In the genomic region with DNA sequence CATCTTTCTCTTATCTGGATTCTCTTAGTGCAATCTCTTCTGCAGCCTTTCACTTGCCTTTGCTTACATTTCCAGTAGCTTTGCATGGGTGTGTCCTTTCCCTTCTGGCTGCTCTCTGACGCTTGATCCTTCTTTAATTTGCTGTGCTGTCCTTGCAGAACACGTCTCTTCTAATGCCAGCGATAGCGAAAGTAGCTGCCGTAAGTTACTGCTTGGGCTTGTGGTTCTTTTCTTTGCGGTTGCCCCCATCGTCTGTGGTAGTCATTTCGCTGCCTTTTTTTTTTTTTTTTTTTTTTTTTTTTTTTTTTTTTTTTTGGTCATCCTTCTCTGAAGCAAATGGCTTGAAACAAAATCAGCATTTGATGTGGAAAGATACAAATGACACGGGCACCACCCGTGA, we compare ENCODE assay signal across 21 mouse cellular contexts.
DNase-seq lines count a peak whose midpoint lies in the region; ATAC-seq and TF ChIP-seq lines count a peak whose summit lies in the region.
"Had no signal": no experiment of that assay in that cellular context is flagged by ENCODE, and none has a peak within 500 bp of the region (broad histone marks: within the 10 kb centered on the region; RNA-seq: fewer than 3 reads in every experiment).

No protein-coding gene starts in this region.

- H3K4me3 ChIP-seq in midbrain, embryonic 11.5 days (ENCODE audit: low read depth, low read length) = no peak overlapping the region
- H3K4me3 ChIP-seq in midbrain, embryonic 15.5 days = no peak overlapping the region
- H3K4me3 ChIP-seq in CH12.LX (replicated peaks in 1 of 3; ENCODE audit: low read depth in 2 of 3, low read length in 2 of 3, poor library complexity in 1 of 3) = peak overlapping the region in 1 of 3 experiments; percentile 14
- H3K4me3 ChIP-seq in forebrain, embryonic 16.5 days (replicated peaks; ENCODE audit: low read length) = no peak overlapping the region
- H3K4me3 ChIP-seq: embryonic facial prominence, embryonic 12.5 days; forebrain, embryonic 15.5 days; heart, embryonic 13.5 days; hindbrain, embryonic 15.5 days; kidney, embryonic 15.5 days; limb, embryonic 13.5 days had no signal

- no peaks in the 10 kb centered on the region for H3K27me3 ChIP-seq in midbrain, embryonic 11.5 days (ENCODE audit: control insufficient read depth, insufficient read depth, low read length)
- no peaks in the 10 kb centered on the region for H3K27me3 ChIP-seq in midbrain, embryonic 15.5 days (replicated peaks)
- no peaks in the 10 kb centered on the region for H3K27me3 ChIP-seq in CH12.LX (replicated peaks)
- no peaks in the 10 kb centered on the region for H3K27me3 ChIP-seq in forebrain, embryonic 16.5 days (replicated peaks; ENCODE audit: control insufficient read depth, insufficient read depth, low read length)
- H3K27me3 ChIP-seq: embryonic facial prominence, embryonic 12.5 days; forebrain, embryonic 15.5 days; heart, embryonic 13.5 days; hindbrain, embryonic 15.5 days; kidney, embryonic 15.5 days; limb, embryonic 13.5 days had no signal

- no peak for TF ChIP-seq POLR2A in CH12.LX (IDR thresholded peaks at IDR 0.05; ENCODE audit: low read depth, low read length)

- no peak for TF ChIP-seq RAD21 in CH12.LX (IDR thresholded peaks at IDR 0.05; ENCODE audit: low read depth, low read length)

- in situ Hi-C loops in CH12.LX (cut with MboI; ENCODE audit: low pct_ligation_motif_present, low pct_unique_long_range_greater_than_20kb, low sequenced_read_pairs) = no loop called here

- no peak overlapping the region for H3K27ac ChIP-seq in midbrain, embryonic 11.5 days (ENCODE audit: low read depth, low read length)
- no peak overlapping the region for H3K27ac ChIP-seq in midbrain, embryonic 15.5 days
- H3K27ac ChIP-seq in CH12.LX (ENCODE audit: insufficient read depth, low read depth) = no peak overlapping the region
- no peak overlapping the region for H3K27ac ChIP-seq in forebrain, embryonic 16.5 days (ENCODE audit: low read length)
- H3K27ac ChIP-seq: embryonic facial prominence, embryonic 12.5 days; forebrain, embryonic 15.5 days; heart, embryonic 13.5 days; hindbrain, embryonic 15.5 days; kidney, embryonic 15.5 days; limb, embryonic 13.5 days; liver, embryonic 14.5 days; macrophage; stomach, postnatal 0 days had no signal

- ATAC-seq in midbrain, embryonic 11.5 days (ENCODE audit: low FRiP score) = no peak
- no peak for ATAC-seq in midbrain, embryonic 15.5 days (replicated peaks)
- peak; percentile 42 to 77; a peak in 3 of 4 replicates for ATAC-seq in hematopoietic stem cell, adult 5-6 weeks (replicated peaks in 1 of 2; ENCODE audit: insufficient read depth in 1 of 2, low FRiP score in 2 of 2, low TSS enrichment in 1 of 2, low read depth in 1 of 2, poor library complexity in 2 of 2, severe bottlenecking in 2 of 2)
- ATAC-seq in forebrain, embryonic 16.5 days = no peak
- ATAC-seq: forebrain, embryonic 15.5 days; intestine, postnatal 0 days had no signal

- no peaks in the 10 kb centered on the region for H3K79me2 ChIP-seq in CH12.LX (replicated peaks; ENCODE audit: control insufficient read depth, extremely low read depth, insufficient read depth, poor library complexity, severe bottlenecking)

- TF ChIP-seq EP300 in CH12.LX (IDR thresholded peaks at IDR 0.05; ENCODE audit: low read length) = peak; percentile 70

- H3K36me3 ChIP-seq in midbrain, embryonic 11.5 days (ENCODE audit: control insufficient read depth, insufficient read depth, low read length) = no peaks in the 10 kb centered on the region
- H3K36me3 ChIP-seq in midbrain, embryonic 15.5 days (replicated peaks) = no peaks in the 10 kb centered on the region
- no peaks in the 10 kb centered on the region for H3K36me3 ChIP-seq in CH12.LX (replicated peaks in 1 of 2; ENCODE audit: control insufficient read depth in 1 of 2, insufficient read depth in 1 of 2, low read length in 1 of 2)
- no peaks in the 10 kb centered on the region for H3K36me3 ChIP-seq in forebrain, embryonic 16.5 days (ENCODE audit: control insufficient read depth, insufficient read depth)
- H3K36me3 ChIP-seq: embryonic facial prominence, embryonic 12.5 days; forebrain, embryonic 15.5 days; heart, embryonic 13.5 days; hindbrain, embryonic 15.5 days; kidney, embryonic 15.5 days; limb, embryonic 13.5 days had no signal

- H3K4me2 ChIP-seq in midbrain, embryonic 11.5 days = no peak overlapping the region
- H3K4me2 ChIP-seq in midbrain, embryonic 15.5 days = no peak overlapping the region
- peak overlapping the region; percentile 62 for H3K4me2 ChIP-seq in CH12.LX (ENCODE audit: insufficient read depth, low read depth, poor library complexity, severe bottlenecking)
- H3K4me2 ChIP-seq in forebrain, embryonic 16.5 days (ENCODE audit: low read length) = no peak overlapping the region
- H3K4me2 ChIP-seq: embryonic facial prominence, embryonic 12.5 days; forebrain, embryonic 15.5 days; heart, embryonic 13.5 days; hindbrain, embryonic 15.5 days; kidney, embryonic 15.5 days; limb, embryonic 13.5 days had no signal

- DNase-seq in midbrain, embryonic 11.5 days (ENCODE audit: low spot score, missing footprints) = peak; percentile 44
- DNase-seq in CH12.LX (ENCODE audit: extremely low read depth) = peak; percentile 77
- peak; percentile 19 for DNase-seq in naive thymus-derived CD4-positive, alpha-beta T cell, adult 2 months (ENCODE audit: low read depth)
- no peak for DNase-seq in heart, adult 18-20 months
- DNase-seq in cerebellum, postnatal 36 days = no peak
- DNase-seq: cerebellum, adult 2 months; heart, adult 11 months; midbrain, embryonic 14.5 days had no signal

- no peaks in the 10 kb centered on the region for H3K9me3 ChIP-seq in midbrain, embryonic 11.5 days (ENCODE audit: control insufficient read depth, low read length)
- no peaks in the 10 kb centered on the region for H3K9me3 ChIP-seq in midbrain, embryonic 15.5 days
- no peaks in the 10 kb centered on the region for H3K9me3 ChIP-seq in CH12.LX (replicated peaks; ENCODE audit: low read length)
- no peaks in the 10 kb centered on the region for H3K9me3 ChIP-seq in forebrain, embryonic 16.5 days (ENCODE audit: control insufficient read depth, low read length)
- H3K9me3 ChIP-seq: embryonic facial prominence, embryonic 12.5 days; forebrain, embryonic 15.5 days; heart, embryonic 13.5 days; hindbrain, embryonic 15.5 days; kidney, embryonic 15.5 days; limb, embryonic 13.5 days had no signal

- no peak for TF ChIP-seq CTCF in CH12.LX (conservative IDR thresholded peaks at IDR 0.05 in 1 of 2, IDR thresholded peaks at IDR 0.05 in 1 of 2; ENCODE audit: low read depth in 2 of 2, low read length in 2 of 2)

- WGBS in midbrain, embryonic 11.5 days = 88% methylated on average over 10 of the region's 10 CpGs
- WGBS in midbrain, embryonic 15.5 days = 77% methylated on average over 10 of the region's 10 CpGs
- 85% methylated on average over 10 of the region's 10 CpGs for WGBS in forebrain, embryonic 16.5 days

- H3K4me1 ChIP-seq in midbrain, embryonic 11.5 days (ENCODE audit: control insufficient read depth, insufficient read depth, low read length) = no peaks in the 10 kb centered on the region
- no peaks in the 10 kb centered on the region for H3K4me1 ChIP-seq in midbrain, embryonic 15.5 days
- peaks cover 0 to under 1% of the 10 kb centered on the region in 2 experiments; a peak in 1 of 4 replicates for H3K4me1 ChIP-seq in CH12.LX (ENCODE audit: control insufficient read depth in 1 of 2, insufficient read depth in 2 of 2)
- H3K4me1 ChIP-seq in forebrain, embryonic 16.5 days (replicated peaks; ENCODE audit: control insufficient read depth, insufficient read depth, low read length) = no peaks in the 10 kb centered on the region; the same call in 1 of the 2 replicates
- H3K4me1 ChIP-seq: embryonic facial prominence, embryonic 12.5 days; forebrain, embryonic 15.5 days; heart, embryonic 13.5 days; hindbrain, embryonic 15.5 days; kidney, embryonic 15.5 days had no signal

- H3K9ac ChIP-seq in midbrain, embryonic 11.5 days (ENCODE audit: low read length) = no peak overlapping the region
- no peak overlapping the region for H3K9ac ChIP-seq in midbrain, embryonic 15.5 days
- no peak overlapping the region; the same call in 1 of the 2 replicates for H3K9ac ChIP-seq in CH12.LX (ENCODE audit: insufficient read depth, low read depth)
- no peak overlapping the region for H3K9ac ChIP-seq in forebrain, embryonic 16.5 days (replicated peaks; ENCODE audit: low read depth, low read length)
- H3K9ac ChIP-seq: embryonic facial prominence, embryonic 12.5 days; forebrain, embryonic 15.5 days; heart, embryonic 13.5 days; hindbrain, embryonic 15.5 days; kidney, embryonic 15.5 days; limb, embryonic 13.5 days; liver, embryonic 14.5 days had no signal

- dilution Hi-C loops in CH12.LX (cut with MboI; ENCODE audit: extremely low pct_ligation_motif_present, extremely low pct_unique_long_range_greater_than_20kb, low sequenced_read_pairs) = no loop called here

TF ChIP-seq in CH12.LX, 34 proteins besides CTCF, POLR2A, EP300 and RAD21 (continues in another document):
- TF ChIP-seq ZC3H11A (IDR thresholded peaks at IDR 0.05; ENCODE audit: low read depth, low read length) = no peak
- TF ChIP-seq SIN3A (IDR thresholded peaks at IDR 0.05; ENCODE audit: low read length) = no peak
- TF ChIP-seq IRF4 (IDR thresholded peaks at IDR 0.05; ENCODE audit: low read depth, low read length) = peak; percentile 78
- no peak for TF ChIP-seq KAT2A (IDR thresholded peaks at IDR 0.05; ENCODE audit: insufficient replicate concordance, low read length)
- no peak for TF ChIP-seq CHD2 (IDR thresholded peaks at IDR 0.05; ENCODE audit: low read length)
- no peak for TF ChIP-seq UBTF (IDR thresholded peaks at IDR 0.05; ENCODE audit: low read depth, low read length)
- TF ChIP-seq ETS1 (conservative IDR thresholded peaks at IDR 0.05; ENCODE audit: low read depth, low read length) = 0 out of 2 replicates have a peak, but pooled peaks have one; percentile 14
- no peak; the same call in 1 of the 2 replicates for TF ChIP-seq JUND (conservative IDR thresholded peaks at IDR 0.05; ENCODE audit: low read depth, low read length)
- TF ChIP-seq SMC3 (IDR thresholded peaks at IDR 0.05; ENCODE audit: low read depth, low read length) = no peak
- no peak for TF ChIP-seq TCF12 (IDR thresholded peaks at IDR 0.05; ENCODE audit: low read depth, low read length)
- no peak for TF ChIP-seq NELFE (IDR thresholded peaks at IDR 0.05; ENCODE audit: low read depth, low read length)
- TF ChIP-seq MAX (IDR thresholded peaks at IDR 0.05; ENCODE audit: low read length) = no peak
- TF ChIP-seq ZMIZ1 (IDR thresholded peaks at IDR 0.05; ENCODE audit: low read depth, low read length) = no peak
- 0 out of 2 replicates have a peak, but pooled peaks have one; percentile 38 for TF ChIP-seq MAFK (IDR thresholded peaks at IDR 0.05; ENCODE audit: insufficient replicate concordance, low read length)
- TF ChIP-seq MEF2A (IDR thresholded peaks at IDR 0.05; ENCODE audit: borderline replicate concordance, low read depth, low read length) = no peak
- peak; percentile 20; the same call in 1 of the 2 replicates for TF ChIP-seq JUN (IDR thresholded peaks at IDR 0.05; ENCODE audit: insufficient read depth, low read depth, low read length)
- TF ChIP-seq USF1 (IDR thresholded peaks at IDR 0.05; ENCODE audit: low read depth, low read length) = no peak
- no peak for TF ChIP-seq USF2 (conservative IDR thresholded peaks at IDR 0.05; ENCODE audit: low read depth, low read length)

Comparison
In these comparisons a context has a peak if more than half of its experiments do, and no peak if none do; other contexts are left out.
1. ATAC-seq: peak in hematopoietic stem cell, adult 5-6 weeks (2 of 2); none in midbrain, embryonic 11.5 days (single experiment), midbrain, embryonic 15.5 days (single experiment) and forebrain, embryonic 16.5 days (single experiment).
2. DNase-seq: peak in midbrain, embryonic 11.5 days (single experiment), CH12.LX (single experiment) and naive thymus-derived CD4-positive, alpha-beta T cell, adult 2 months (single experiment); none in heart, adult 18-20 months (0 of 2) and cerebellum, postnatal 36 days (0 of 2).